8 mouse cellular contexts compared by ENCODE assay signal in genomic region chr11:86545556-86545955, GRCm38 (mm10). TPM values are rescaled to one million over a fixed set of nuclear protein-coding genes. Genes with fewer than 3 reads are reported as not detected.
DNase-seq lines count a peak whose midpoint lies in the region; ATAC-seq and TF ChIP-seq lines count a peak whose summit lies in the region.

No protein-coding gene starts in this region.

- no peak for ATAC-seq in inflammation-experienced regulatory T-cells, adult 6 months

- peaks cover 7% of the 10 kb centered on the region for H3K4me1 ChIP-seq in testis, adult 2 months (ENCODE audit: control insufficient read depth, insufficient read depth, low read length)
- peaks cover 7% of the 10 kb centered on the region; the same call in 1 of the 2 replicates for H3K4me1 ChIP-seq in liver, adult 2 months (ENCODE audit: control insufficient read depth, insufficient read depth, low read length)

- H3K27me3 ChIP-seq in testis, adult 2 months (ENCODE audit: control insufficient read depth, insufficient read depth, low read length), result no peaks in the 10 kb centered on the region
- no peaks in the 10 kb centered on the region for H3K27me3 ChIP-seq in liver, adult 2 months (ENCODE audit: control insufficient read depth, insufficient read depth, low read length)

- 58% methylated on average over 8 of the region's 8 CpGs for WGBS in liver, adult 2 months

- peak overlapping the region; percentile 20; the same call in 1 of the 2 replicates for H3K9ac ChIP-seq in liver, adult 2 months (ENCODE audit: low read depth, low read length)

- peak overlapping the region; percentile 92 for H3K4me3 ChIP-seq in testis, adult 2 months (ENCODE audit: control insufficient read depth, low read depth, low read length)
- peak overlapping the region; percentile 57 for H3K4me3 ChIP-seq in liver, adult 2 months (ENCODE audit: insufficient read depth, low read depth, low read length)

- no peaks in the 10 kb centered on the region; the same call in 1 of the 2 replicates for H3K36me3 ChIP-seq in testis, adult 2 months (ENCODE audit: control insufficient read depth, insufficient read depth, low read length)
- H3K36me3 ChIP-seq in liver, adult 2 months (ENCODE audit: control insufficient read depth, insufficient read depth, low read length), result peaks cover 7% of the 10 kb centered on the region; the same call in 1 of the 2 replicates

- no peak for TF ChIP-seq CTCF in testis, adult 2 months (IDR thresholded peaks at IDR 0.05; ENCODE audit: control insufficient read depth, insufficient read depth, insufficient replicate concordance, low read depth, low read length)
- no peak for TF ChIP-seq CTCF in liver, adult 2 months (IDR thresholded peaks at IDR 0.05; ENCODE audit: low read depth, low read length)

- no peak for TF ChIP-seq POLR2A in testis, adult 2 months (IDR thresholded peaks at IDR 0.05; ENCODE audit: control insufficient read depth, low read depth, low read length)
- no peak for TF ChIP-seq POLR2A in liver, adult 2 months (IDR thresholded peaks at IDR 0.05; ENCODE audit: extremely low read depth, insufficient read depth, low read length)

- peaks cover 15% of the 10 kb centered on the region for H3K79me2 ChIP-seq in liver, adult 2 months (ENCODE audit: control insufficient read depth, insufficient read depth, low read length)

- peak overlapping the region; percentile 87; the same call in 1 of the 2 replicates for H3K27ac ChIP-seq in testis, adult 2 months (ENCODE audit: control insufficient read depth, insufficient read depth, low read depth, low read length)
- H3K27ac ChIP-seq in liver, adult 2 months (replicated peaks; ENCODE audit: insufficient read depth, low read depth, low read length), result no peak overlapping the region

- DNase-seq in embryo, embryonic 10 days (ENCODE audit: low spot score), result peak; percentile 14
- DNase-seq in embryo, embryonic 9.5 days (ENCODE audit: extremely low spot score), result no peak
- no peak for DNase-seq in testis, postnatal 10 days (ENCODE audit: low spot score)
- DNase-seq in liver, adult 2 months (ENCODE audit: extremely low read depth, low read depth, low spot score), result no peak
- no peak for DNase-seq in thymus, postnatal 25 days
- DNase-seq in urinary bladder, postnatal 36 days (ENCODE audit: low spot score in 2 of 2), result no peak

RNA-seq across cellular contexts. Expression of gene Tubd1, which starts 0.8 kb away (rescaled TPM):
- polyA plus RNA-seq in testis, adult 2 months (2012; rRNA removed), result 15.5 and 18.3 TPM in 2 replicates
- total RNA-seq in liver, adult 2 months (2014; rRNA removed), result 2.6 and 4.3 TPM in 2 replicates
- 1.7 and 2.0 TPM in 2 replicates for polyA plus RNA-seq in liver, adult 2 months (2012; rRNA removed)
- 1 to 10 TPM; 4.8 to 8.2 (median 5.6) TPM for polyA plus RNA-seq in inflammation-experienced regulatory T-cells, adult 6 months (2017; shearing (Covaris generic))

RNA-seq across cellular contexts. Expression of gene Rps6kb1, which starts 1.0 kb away (rescaled TPM):
- polyA plus RNA-seq in testis, adult 2 months (2012; rRNA removed), result 4.1 and 4.4 TPM in 2 replicates
- 14.4 TPM in 2 replicates for total RNA-seq in liver, adult 2 months (2014; rRNA removed)
- 6.2 and 6.3 TPM in 2 replicates for polyA plus RNA-seq in liver, adult 2 months (2012; rRNA removed)
- 10 to 100 TPM; 56.3 to 59.1 (median 57.3) TPM for polyA plus RNA-seq in inflammation-experienced regulatory T-cells, adult 6 months (2017; shearing (Covaris generic))
